In the genomic region with DNA sequence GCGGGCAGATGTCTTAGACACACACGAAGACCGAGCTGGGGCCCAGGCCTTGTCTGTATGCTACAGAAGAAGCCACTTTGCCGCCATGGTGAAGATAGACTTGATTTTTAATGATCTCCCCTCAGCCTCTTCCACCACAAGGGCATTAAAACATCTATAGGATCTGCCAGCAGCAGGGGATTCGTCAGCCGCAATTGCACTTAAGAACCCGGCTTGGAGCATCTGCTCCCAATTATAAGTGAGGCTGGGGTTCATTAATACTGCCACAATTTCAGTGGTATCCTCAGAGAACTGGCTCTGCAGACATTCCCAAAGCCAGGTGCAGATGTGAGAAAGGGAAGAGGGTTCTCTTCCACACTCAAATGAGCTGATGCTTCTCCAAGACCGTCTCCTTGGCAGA, we compare ENCODE assay signal across 18 mouse cellular contexts. TPM values are rescaled to one million over a fixed set of nuclear protein-coding genes. Genes with fewer than 3 reads are reported as not detected.
DNase-seq lines count a peak whose midpoint lies in the region; ATAC-seq and TF ChIP-seq lines count a peak whose summit lies in the region.
"Had no signal": no experiment of that assay in that cellular context is flagged by ENCODE, and none has a peak within 500 bp of the region (broad histone marks: within the 10 kb centered on the region; RNA-seq: fewer than 3 reads in every experiment).

No protein-coding gene starts in this region.

- peaks cover 3% of the 10 kb centered on the region; the same call in 1 of the 2 replicates for H3K9me3 ChIP-seq in hindbrain, embryonic 13.5 days
- H3K9me3 ChIP-seq in hindbrain, postnatal 0 days (ENCODE audit: low read length) = no peaks in the 10 kb centered on the region
- peaks cover 8% of the 10 kb centered on the region; the same call in 1 of the 2 replicates for H3K9me3 ChIP-seq in embryonic facial prominence, embryonic 12.5 days
- no peaks in the 10 kb centered on the region for H3K9me3 ChIP-seq in limb, embryonic 10.5 days (replicated peaks)
- H3K9me3 ChIP-seq in forebrain, embryonic 16.5 days (ENCODE audit: control insufficient read depth, low read length) = no peaks in the 10 kb centered on the region

- peaks cover 6% of the 10 kb centered on the region for H3K4me1 ChIP-seq in hindbrain, embryonic 13.5 days (replicated peaks)
- H3K4me1 ChIP-seq in hindbrain, postnatal 0 days (ENCODE audit: insufficient read depth, low read length) = no peaks in the 10 kb centered on the region
- H3K4me1 ChIP-seq in embryonic facial prominence, embryonic 12.5 days = peaks cover 23% of the 10 kb centered on the region
- H3K4me1 ChIP-seq in limb, embryonic 10.5 days = peaks cover 28% of the 10 kb centered on the region
- peaks cover 3% of the 10 kb centered on the region for H3K4me1 ChIP-seq in forebrain, embryonic 16.5 days (replicated peaks; ENCODE audit: control insufficient read depth, insufficient read depth, low read length)
- H3K4me1 ChIP-seq: liver, embryonic 12.5 days had no signal

- no peaks in the 10 kb centered on the region for H3K27me3 ChIP-seq in hindbrain, embryonic 13.5 days
- H3K27me3 ChIP-seq in hindbrain, postnatal 0 days (ENCODE audit: insufficient read depth, low read length) = no peaks in the 10 kb centered on the region
- H3K27me3 ChIP-seq in embryonic facial prominence, embryonic 12.5 days = no peaks in the 10 kb centered on the region; the same call in 1 of the 2 replicates
- H3K27me3 ChIP-seq in limb, embryonic 10.5 days (ENCODE audit: low read depth, poor library complexity, severe bottlenecking) = peaks cover 5% of the 10 kb centered on the region; the same call in 1 of the 2 replicates
- H3K27me3 ChIP-seq in forebrain, embryonic 16.5 days (replicated peaks; ENCODE audit: control insufficient read depth, insufficient read depth, low read length) = no peaks in the 10 kb centered on the region
- H3K27me3 ChIP-seq: liver, embryonic 12.5 days had no signal

- TF ChIP-seq CTCF in hindbrain, postnatal 0 days (IDR thresholded peaks at IDR 0.05; ENCODE audit: low read depth) = no peak

- no peak overlapping the region for H3K4me3 ChIP-seq in hindbrain, embryonic 13.5 days
- no peak overlapping the region for H3K4me3 ChIP-seq in hindbrain, postnatal 0 days (ENCODE audit: low read length)
- H3K4me3 ChIP-seq in embryonic facial prominence, embryonic 12.5 days = no peak overlapping the region
- no peak overlapping the region; the same call in 1 of the 2 replicates for H3K4me3 ChIP-seq in limb, embryonic 10.5 days
- no peak overlapping the region for H3K4me3 ChIP-seq in forebrain, embryonic 16.5 days (replicated peaks; ENCODE audit: low read length)
- H3K4me3 ChIP-seq: left cerebral cortex, adult 2 months; liver, embryonic 12.5 days had no signal

- ATAC-seq in hindbrain, embryonic 13.5 days (ENCODE audit: low FRiP score) = no peak
- ATAC-seq in hindbrain, postnatal 0 days = no peak
- no peak for ATAC-seq in embryonic facial prominence, embryonic 12.5 days (ENCODE audit: insufficient number of reproducible peaks, insufficient read depth, low FRiP score, low TSS enrichment)
- ATAC-seq in forebrain, embryonic 16.5 days = no peak
- ATAC-seq: forebrain, embryonic 14.5 days; liver, embryonic 12.5 days had no signal

- peaks cover 19% of the 10 kb centered on the region for H3K36me3 ChIP-seq in hindbrain, embryonic 13.5 days
- no peaks in the 10 kb centered on the region for H3K36me3 ChIP-seq in hindbrain, postnatal 0 days (ENCODE audit: insufficient read depth, low read length)
- H3K36me3 ChIP-seq in embryonic facial prominence, embryonic 12.5 days = no peaks in the 10 kb centered on the region
- no peaks in the 10 kb centered on the region for H3K36me3 ChIP-seq in limb, embryonic 10.5 days
- no peaks in the 10 kb centered on the region for H3K36me3 ChIP-seq in forebrain, embryonic 16.5 days (ENCODE audit: control insufficient read depth, insufficient read depth)
- H3K36me3 ChIP-seq: liver, embryonic 12.5 days had no signal

- no peak overlapping the region for H3K9ac ChIP-seq in hindbrain, embryonic 13.5 days
- no peak overlapping the region for H3K9ac ChIP-seq in hindbrain, postnatal 0 days (replicated peaks; ENCODE audit: low read length)
- no peak overlapping the region for H3K9ac ChIP-seq in embryonic facial prominence, embryonic 12.5 days
- H3K9ac ChIP-seq in forebrain, embryonic 16.5 days (replicated peaks; ENCODE audit: low read depth, low read length) = no peak overlapping the region
- H3K9ac ChIP-seq: liver, embryonic 12.5 days had no signal

- WGBS in hindbrain, embryonic 13.5 days = 71% methylated on average over 8 of the region's 8 CpGs
- WGBS in hindbrain, postnatal 0 days = 74% methylated on average over 8 of the region's 8 CpGs
- 18% methylated on average over 8 of the region's 8 CpGs for WGBS in embryonic facial prominence, embryonic 12.5 days
- WGBS in limb, embryonic 10.5 days = 21% methylated on average over 8 of the region's 8 CpGs
- 75% methylated on average over 8 of the region's 8 CpGs for WGBS in forebrain, embryonic 16.5 days

- H3K4me2 ChIP-seq in hindbrain, embryonic 13.5 days = no peak overlapping the region
- H3K4me2 ChIP-seq in hindbrain, postnatal 0 days (ENCODE audit: low read depth, low read length) = no peak overlapping the region
- H3K4me2 ChIP-seq in embryonic facial prominence, embryonic 12.5 days (replicated peaks) = no peak overlapping the region
- no peak overlapping the region for H3K4me2 ChIP-seq in forebrain, embryonic 16.5 days (ENCODE audit: low read length)
- H3K4me2 ChIP-seq: liver, embryonic 12.5 days; midbrain, embryonic 11.5 days had no signal

- H3K27ac ChIP-seq in hindbrain, embryonic 13.5 days = peak overlapping the region; percentile 63
- H3K27ac ChIP-seq in hindbrain, postnatal 0 days = no peak overlapping the region
- peak overlapping the region; percentile 57; the same call in 1 of the 2 replicates for H3K27ac ChIP-seq in embryonic facial prominence, embryonic 12.5 days
- peak overlapping the region; percentile 75 for H3K27ac ChIP-seq in limb, embryonic 10.5 days
- H3K27ac ChIP-seq in forebrain, embryonic 16.5 days (ENCODE audit: low read length) = no peak overlapping the region
- H3K27ac ChIP-seq: kidney, postnatal 0 days; left cerebral cortex, adult 2 months; liver, embryonic 12.5 days had no signal

- DNase-seq in hindbrain, postnatal 0 days (ENCODE audit: low spot score) = no peak
- peak; percentile 72 for DNase-seq in limb, embryonic 10.5 days (ENCODE audit: low spot score)
- no peak for DNase-seq in urinary bladder, adult 18-20 months (ENCODE audit: low spot score in 2 of 2)
- DNase-seq in adrenal gland, postnatal 36 days = no peak
- DNase-seq: cerebellum, adult 11-12 months; cerebellum, postnatal 10 days; kidney, adult 18-20 months; layer of hippocampus, adult 9-11 months; lung, adult 18-20 months; lung, postnatal 10 days had no signal

RNA-seq across cellular contexts. Expression of a gene that starts 13.5 kb away (rescaled TPM):
- 69.4 and 70.1 TPM in 2 replicates for polyA plus RNA-seq in hindbrain, embryonic 13.5 days (2015; fragmentation: Nextera tagmentation; extraction: Ambion mirVana)
- 101 and 118 TPM in 2 replicates for total RNA-seq in hindbrain, postnatal 0 days (2014; rRNA removed)
- polyA plus RNA-seq in hindbrain, postnatal 0 days (2015; fragmentation: Nextera tagmentation; extraction: Ambion mirVana) = 72.1 and 80.3 TPM in 2 replicates
- polyA plus RNA-seq in embryonic facial prominence, embryonic 12.5 days (2016; fragmentation: Nextera tagmentation; extraction: Ambion mirVana) = 10.2 and 11.0 TPM in 2 replicates
- 0.67 and 0.93 TPM in 2 replicates for polyA plus RNA-seq in limb, embryonic 10.5 days (2016; fragmentation: Nextera tagmentation; extraction: Ambion mirVana)
- polyA plus RNA-seq in forebrain, embryonic 16.5 days (2015; fragmentation: Nextera tagmentation; extraction: Ambion mirVana) = 44.2 and 48.1 TPM in 2 replicates
- 1 to 10 TPM; 7.3 to 9.6 TPM for total RNA-seq in adrenal gland, postnatal 36 days (2021)

Comparison
In these comparisons a context has a peak if more than half of its experiments do, and no peak if none do; other contexts are left out.
1. H3K27ac ChIP-seq: peak in hindbrain, embryonic 13.5 days (single experiment), embryonic facial prominence, embryonic 12.5 days (single experiment) and limb, embryonic 10.5 days (single experiment); none in hindbrain, postnatal 0 days (single experiment) and forebrain, embryonic 16.5 days (single experiment).